Mouse (Mus musculus) heart, embryonic 14.5 days (tissue): ENCODE results near the gene Usp29. TPM values are rescaled to one million over a fixed set of nuclear protein-coding genes. Genes with fewer than 3 reads are reported as not detected.
"Not testable (repeated sequence)": the region's sequence is repeated elsewhere in the genome, so short reads cannot be mapped to it uniquely, and the experiment has no call there.

Source experiments
- ATAC-seq: fragments of 200-750 bp; cut with Nextera tagmentation; 2 replicates; pipeline ENCODE4 v1.8.0; 2017; ENCODE audit warnings: low read depth, moderate TSS enrichment; ENCODE audit not compliant: insufficient number of reproducible peaks, insufficient read depth, low FRiP score
- H3K27ac ChIP-seq, 2 experiments: fragments of 200-500 bp in 1 of 2; fragments of 300-500 bp in 1 of 2; sonication (generic) in 1 of 2; replicated peaks in 1 of 2; 2 replicates each; pipeline ENCODE4 v1.5.1; 2012 to 2014; ENCODE audit warnings: low read depth in 2 of 2, low read length in 2 of 2, control low read depth in 1 of 2, mild to moderate bottlenecking in 1 of 2, mixed read lengths in 1 of 2; ENCODE audit not compliant: control insufficient read depth in 1 of 2, insufficient read depth in 1 of 2
- H3K27me3 ChIP-seq: fragments of 300-500 bp; sonication (generic); 2 replicates; pipeline ENCODE4 v1.6.1; 2014; ENCODE audit warnings: mild to moderate bottlenecking, low read length, control low read depth; ENCODE audit not compliant: control insufficient read depth, insufficient read depth
- H3K36me3 ChIP-seq: fragments of 300-500 bp; sonication (generic); 2 replicates; pipeline ENCODE4 v1.6.1; 2014; ENCODE audit warnings: mild to moderate bottlenecking, control low read depth, low read length, mixed read lengths; ENCODE audit not compliant: control insufficient read depth, insufficient read depth
- H3K4me1 ChIP-seq, 2 experiments: fragments of 200-500 bp in 1 of 2; fragments of 300-500 bp in 1 of 2; sonication (generic) in 1 of 2; 2 replicates each; pipeline ENCODE4 v1.6.1; 2012 to 2014; ENCODE audit warnings: low read length in 2 of 2, control low read depth in 1 of 2, mixed read lengths in 1 of 2; ENCODE audit not compliant: control insufficient read depth in 2 of 2, insufficient read depth in 2 of 2
- H3K4me2 ChIP-seq: fragments of 300-500 bp; sonication (generic); 2 replicates; pipeline ENCODE4 v1.6.1; 2014; ENCODE audit warnings: mild to moderate bottlenecking, low read length
- H3K4me3 ChIP-seq, 2 experiments: fragments of 200-500 bp in 1 of 2; fragments of 300-500 bp in 1 of 2; sonication (generic) in 1 of 2; 2 replicates each; pipeline ENCODE4 v1.5.1; 2012 to 2014; ENCODE audit warnings: low read length in 2 of 2, mild to moderate bottlenecking in 2 of 2, control low read depth in 1 of 2, low read depth in 1 of 2, moderate library complexity in 1 of 2; ENCODE audit not compliant: control insufficient read depth in 1 of 2, insufficient read depth in 1 of 2
- H3K9ac ChIP-seq: fragments of 300-500 bp; sonication (generic); 2 replicates; pipeline ENCODE4 v1.6.1; 2014; ENCODE audit warnings: mild to moderate bottlenecking, low read length
- H3K9me3 ChIP-seq: fragments of 300-500 bp; sonication (generic); 2 replicates; pipeline ENCODE4 v1.6.1; 2016; ENCODE audit warnings: low read length, control low read depth; ENCODE audit not compliant: control insufficient read depth
- WGBS: fragments of 180-500 bp; shearing (Covaris S2); extraction: QIAGEN DNeasy Blood & Tissue Kit; methylation state at CpG from one replicate; pipeline ENCODE4 v1.1.7; 2014; 5-methylcytosine and 5-hydroxymethylcytosine counted together
- polyA plus RNA-seq: library from polyadenylated mRNA; unstranded; fragments of >200 nt; fragmentation: Nextera tagmentation; extraction: Ambion mirVana; gene quantifications from 2 replicates; pipeline ENCODE4 v1.2.1, GENCODE M21; 2014

The Usp29 gene
- polyA plus RNA-seq, 1 experiment from 2014 or later, result 7.7 TPM

GRCm38 (mm10) chr7:6770286-6770685 lies 39.9 kb downstream of the Usp29 start:
- no peaks in the 10 kb centered on the region for H3K27me3 ChIP-seq
- no peak overlapping the region for H3K4me3 ChIP-seq
- H3K27ac ChIP-seq, result peak overlapping the region; percentile 43 to 48; a peak in 3 of 4 replicates
- 4% methylated on average over 8 of the region's 8 CpGs for WGBS
- H3K4me2 ChIP-seq, result peak overlapping the region; percentile 24
- H3K4me1 ChIP-seq, result peaks cover 15 to 18% of the 10 kb centered on the region in 2 experiments
- no peaks in the 10 kb centered on the region for H3K36me3 ChIP-seq
- peak; percentile 38; the same call in 1 of the 2 replicates for ATAC-seq
- no peak overlapping the region for H3K9ac ChIP-seq
- no peaks in the 10 kb centered on the region for H3K9me3 ChIP-seq

GRCm38 (mm10) chr7:6773865-6774413 lies 43.6 kb downstream of the Usp29 start:
- peak overlapping the region in 1 of 2 experiments; percentile 44; a peak in 1 of 4 replicates for H3K27ac ChIP-seq
- H3K9me3 ChIP-seq, ATAC-seq, H3K9ac ChIP-seq, H3K36me3 ChIP-seq, H3K4me3 ChIP-seq, H3K27me3 ChIP-seq, H3K4me2 ChIP-seq: not testable (repeated sequence)
- H3K4me1 ChIP-seq, result peaks cover 29 to 38% of the 10 kb centered on the region in 2 experiments
- 38% methylated on average over 11 of the region's 11 CpGs for WGBS

- no peaks in the 10 kb centered on the region for H3K27me3 ChIP-seq
- peak overlapping the region; percentile 49; the same call in 1 of the 2 replicates for H3K9ac ChIP-seq
- peak overlapping the region; percentile 48; the same call in 1 of the 2 replicates for H3K4me2 ChIP-seq
- no peaks in the 10 kb centered on the region for H3K36me3 ChIP-seq
- H3K27ac ChIP-seq, result peak overlapping the region; percentile 84 to 92
- ATAC-seq, result no peak
- H3K4me3 ChIP-seq, result no peak overlapping the region
- no peaks in the 10 kb centered on the region for H3K9me3 ChIP-seq
- peaks cover 22 to 36% of the 10 kb centered on the region in 2 experiments for H3K4me1 ChIP-seq
- 83% methylated on average over 10 of the region's 10 CpGs for WGBS
These were observed 46.1 kb downstream of the Usp29 start for GRCm38 (mm10) chr7:6776314-6777059.

GRCm38 (mm10) chr7:6777107-6777506 lies 46.7 kb downstream of the Usp29 start:
- Histone ChIP-seq H3K4me2 (peak overlapping the region; percentile 48), H3K36me3 (no peaks in the 10 kb centered on the region), H3K4me1 (peaks cover 29 to 42% of the 10 kb centered on the region in 2 experiments), H3K27me3 (no peaks in the 10 kb centered on the region), H3K27ac (peak overlapping the region; percentile 84 to 92), H3K4me3 (no peak overlapping the region), H3K9me3 (no peaks in the 10 kb centered on the region), H3K9ac (peak overlapping the region; percentile 49; the same call in 1 of the 2 replicates)
- peak; percentile 63; the same call in 1 of the 2 replicates for ATAC-seq
- 17% methylated on average over 2 of the region's 2 CpGs for WGBS

- Histone ChIP-seq H3K4me3 (no peak overlapping the region), H3K27me3 (no peaks in the 10 kb centered on the region), H3K4me1 (peaks cover 29 to 42% of the 10 kb centered on the region in 2 experiments), H3K4me2 (peak overlapping the region; percentile 48), H3K36me3 (no peaks in the 10 kb centered on the region), H3K9me3 (no peaks in the 10 kb centered on the region), H3K27ac (peak overlapping the region; percentile 84 to 92), H3K9ac (peak overlapping the region; percentile 49; the same call in 1 of the 2 replicates)
- ATAC-seq, result peak; percentile 78
- 1% methylated on average over 4 of the region's 4 CpGs for WGBS
These were observed 47.3 kb downstream of the Usp29 start for GRCm38 (mm10) chr7:6777689-6778088.

- H3K9me3 ChIP-seq, result no peaks in the 10 kb centered on the region
- H3K27ac ChIP-seq, result peak overlapping the region in 1 of 2 experiments; percentile 92; a peak in 1 of 4 replicates
- ATAC-seq, result no peak
These were observed 48.8 kb downstream of the Usp29 start for GRCm38 (mm10) chr7:6779172-6779571.

GRCm38 (mm10) chr7:6781541-6781940 lies 51.2 kb downstream of the Usp29 start:
- Histone ChIP-seq H3K4me2 (no peak overlapping the region), H3K9me3 (no peaks in the 10 kb centered on the region), H3K36me3 (no peaks in the 10 kb centered on the region), H3K27me3 (no peaks in the 10 kb centered on the region), H3K4me1 (peaks cover 28 to 53% of the 10 kb centered on the region in 2 experiments), H3K9ac (no peak overlapping the region), H3K4me3 (no peak overlapping the region), H3K27ac (peak overlapping the region; percentile 70 to 78)
- ATAC-seq, result no peak
- 28% methylated on average over 11 of the region's 11 CpGs for WGBS

More at GRCm38 (mm10) chr7:6779172-6779571, 48.8 kb downstream of the Usp29 start:
- no peak overlapping the region for H3K4me3 ChIP-seq
- no peaks in the 10 kb centered on the region for H3K27me3 ChIP-seq
- H3K4me2 ChIP-seq, result no peak overlapping the region
- H3K4me1 ChIP-seq, result peaks cover 26 to 49% of the 10 kb centered on the region in 2 experiments
- no peaks in the 10 kb centered on the region for H3K36me3 ChIP-seq
- 72% methylated on average over 5 of the region's 5 CpGs for WGBS
- no peak overlapping the region for H3K9ac ChIP-seq
